Mouse (Mus musculus) liver, adult (tissue): Measurements from ENCODE around the gene Adgrg5.

ENCODE experiments used
- GATA4 ChIP-seq: IDR thresholded peaks from 2 replicates; pipeline ENCODE4 v1.6.1; 2014; ENCODE audit warnings: mild to moderate bottlenecking, low read length; ENCODE audit not compliant: insufficient replicate concordance

The Adgrg5 gene

DNA sequence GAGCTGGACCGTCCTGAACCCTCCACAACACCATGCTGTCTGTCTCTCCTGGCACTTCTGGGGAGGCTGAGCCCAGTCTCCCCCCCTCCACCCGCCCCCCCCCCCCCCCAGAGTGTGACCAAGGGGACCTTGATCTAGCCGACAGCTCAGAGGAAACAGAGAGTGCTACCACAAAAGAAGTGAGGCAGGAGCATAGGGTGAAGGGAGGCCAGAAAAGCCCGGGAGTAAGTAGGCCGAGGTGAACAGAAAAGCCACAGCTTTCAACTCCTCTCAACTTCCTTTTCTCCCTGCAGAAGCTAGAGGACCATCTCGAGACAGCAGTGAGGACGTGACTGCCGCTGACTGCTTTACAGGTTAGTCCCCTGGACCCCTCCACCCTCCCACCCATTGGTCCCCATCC, at the start of gene Adgrg5:
Adgrg5 (plus strand) TSS at position 290 of the 400 bp plus-strand sequence.
- no peak for TF ChIP-seq GATA4

DNA sequence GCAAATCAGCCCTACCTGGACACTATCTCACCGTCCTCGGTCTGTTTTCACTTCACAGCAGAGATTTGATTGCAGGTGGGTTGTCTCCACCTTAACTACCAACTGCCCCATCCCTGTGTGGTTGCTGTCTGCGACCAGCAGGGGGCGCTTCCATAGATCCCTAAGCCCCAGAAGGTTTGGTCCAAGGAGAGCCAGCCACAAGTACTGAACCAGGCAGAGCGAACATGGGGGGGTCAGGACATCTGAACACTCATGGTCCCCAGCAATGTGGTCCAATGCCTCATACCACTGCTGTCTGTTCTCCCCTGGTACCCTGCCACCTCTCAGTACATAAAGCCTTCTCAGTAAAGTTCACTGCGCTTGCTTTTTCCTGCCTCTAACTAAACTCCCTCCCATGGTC, 49.1 kb upstream of the Adgrg5 start:
- TF ChIP-seq GATA4: no peak

DNA sequence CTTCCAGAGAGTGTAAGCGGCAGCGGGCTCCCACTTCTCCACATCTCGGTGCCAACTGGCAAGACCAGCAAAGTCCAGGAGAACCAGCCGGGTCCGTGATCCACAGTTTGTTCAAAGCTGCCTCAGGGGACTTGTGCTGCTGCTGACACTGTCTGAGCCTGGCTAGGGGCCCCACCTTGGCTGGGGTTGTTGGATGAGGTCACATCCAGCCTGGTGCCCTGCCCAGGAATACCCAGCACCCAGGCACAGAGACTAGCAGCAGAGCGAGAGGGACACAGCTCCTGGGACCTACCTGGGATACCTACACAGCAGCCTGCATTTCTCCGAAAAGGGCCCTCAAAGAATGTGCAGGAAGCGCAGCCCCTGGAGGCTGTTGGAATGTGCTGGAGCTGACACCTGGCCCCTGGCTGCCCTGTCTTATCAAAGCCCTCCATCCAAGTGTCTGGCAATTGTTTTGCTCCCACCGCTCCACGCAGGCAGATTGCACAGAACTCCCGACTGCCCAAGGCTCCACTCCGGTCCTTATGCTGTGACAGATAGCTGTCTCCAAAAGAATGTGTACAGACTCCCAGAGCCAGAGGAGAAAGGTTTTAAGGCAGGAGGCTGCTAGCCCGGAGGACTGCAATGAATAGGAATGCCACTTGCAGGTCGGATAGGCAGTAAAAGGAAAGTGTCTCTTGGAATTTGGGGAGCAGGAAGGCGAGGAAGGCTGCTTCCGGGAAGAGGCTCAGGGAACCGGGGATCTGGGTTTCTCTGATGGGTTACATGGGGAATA, 48.2 kb upstream of the Adgrg5 start:
- no peak for TF ChIP-seq GATA4

DNA sequence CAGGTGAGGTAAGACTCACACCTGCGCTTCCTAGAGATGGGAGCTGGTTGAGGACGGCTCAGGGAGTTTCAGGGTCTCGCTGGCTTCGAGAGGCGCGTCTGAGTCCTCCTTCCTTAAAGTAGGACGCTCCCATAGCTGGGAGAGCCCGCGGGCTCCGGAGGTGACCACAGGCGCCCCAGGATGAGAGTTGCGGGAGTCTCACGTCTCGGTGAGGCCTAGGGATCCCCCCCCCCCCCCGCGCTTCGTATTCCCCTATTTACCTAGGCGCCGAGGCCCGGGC, 47.7 kb upstream of the Adgrg5 start:
- no peak for TF ChIP-seq GATA4

DNA sequence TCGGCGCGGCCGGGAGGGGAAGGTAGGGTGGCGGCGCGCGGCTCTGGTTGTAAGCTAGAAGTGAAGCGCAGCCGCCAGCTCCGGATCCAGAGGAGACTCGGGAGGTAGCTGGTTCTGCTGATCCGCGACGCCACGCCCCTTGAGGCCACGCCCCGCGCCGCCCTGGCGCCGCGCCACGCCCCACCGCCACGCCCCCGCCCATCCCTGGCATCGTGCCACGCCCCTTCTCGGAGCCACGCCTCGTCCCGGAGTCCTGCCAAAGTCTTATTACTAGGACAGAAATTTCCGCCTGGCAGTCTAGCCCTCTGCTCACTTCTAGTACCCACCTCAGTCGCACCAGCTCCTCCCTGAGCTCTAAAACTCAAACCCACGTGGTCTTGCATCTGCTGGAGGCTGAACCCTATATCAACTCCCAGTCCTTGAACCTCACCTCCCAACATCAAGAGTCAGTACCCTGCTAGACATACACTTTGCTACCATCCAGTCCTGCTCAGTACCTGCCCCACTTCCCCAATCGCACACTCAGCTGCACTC, 47.2 kb upstream of the Adgrg5 start, which contains the start of gene Dok4:
Dok4 (minus strand) TSS at position 134 of the 534 bp plus-strand sequence.
- no peak for TF ChIP-seq GATA4

DNA sequence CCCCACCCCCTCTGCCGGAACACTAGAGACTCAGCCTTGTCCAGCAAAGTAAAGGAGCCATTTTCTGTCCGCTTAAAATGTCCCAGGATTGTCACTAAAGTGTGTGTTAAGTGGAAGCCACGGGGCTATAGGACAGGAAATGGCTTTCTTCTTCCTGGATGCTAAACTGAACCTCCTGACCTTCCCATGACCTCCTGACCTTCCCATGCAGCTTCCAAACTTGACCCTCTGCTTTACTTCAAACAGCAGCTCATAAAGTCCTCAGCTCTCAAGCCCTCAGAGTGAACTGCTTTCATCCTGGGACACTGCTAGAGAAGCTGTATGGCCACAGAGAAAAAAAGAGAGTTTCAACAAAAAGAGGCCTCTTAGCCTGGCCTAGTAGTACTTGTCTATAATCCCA, 46.7 kb upstream of the Adgrg5 start:
- no peak for TF ChIP-seq GATA4

DNA sequence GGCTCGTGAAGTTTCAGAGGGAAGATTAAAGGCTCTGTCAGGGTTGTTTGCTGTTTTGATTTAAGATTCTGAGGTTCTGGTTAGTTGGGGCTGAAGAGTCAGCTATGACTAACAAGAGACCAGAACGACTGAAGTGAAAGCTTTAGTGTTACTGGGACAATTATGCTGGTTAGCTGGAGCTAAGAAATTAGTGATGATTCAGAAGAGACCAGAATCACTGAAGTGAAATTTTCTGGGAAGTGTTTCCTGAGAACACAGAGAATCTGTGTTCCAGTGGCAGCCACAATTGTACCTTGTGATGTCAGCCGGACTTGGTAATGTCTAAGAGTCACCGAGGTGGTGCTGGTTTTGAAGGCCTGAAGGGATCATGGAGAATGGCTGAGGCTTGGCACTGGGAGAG, 42.8 kb upstream of the Adgrg5 start:
- TF ChIP-seq GATA4: no peak

DNA sequence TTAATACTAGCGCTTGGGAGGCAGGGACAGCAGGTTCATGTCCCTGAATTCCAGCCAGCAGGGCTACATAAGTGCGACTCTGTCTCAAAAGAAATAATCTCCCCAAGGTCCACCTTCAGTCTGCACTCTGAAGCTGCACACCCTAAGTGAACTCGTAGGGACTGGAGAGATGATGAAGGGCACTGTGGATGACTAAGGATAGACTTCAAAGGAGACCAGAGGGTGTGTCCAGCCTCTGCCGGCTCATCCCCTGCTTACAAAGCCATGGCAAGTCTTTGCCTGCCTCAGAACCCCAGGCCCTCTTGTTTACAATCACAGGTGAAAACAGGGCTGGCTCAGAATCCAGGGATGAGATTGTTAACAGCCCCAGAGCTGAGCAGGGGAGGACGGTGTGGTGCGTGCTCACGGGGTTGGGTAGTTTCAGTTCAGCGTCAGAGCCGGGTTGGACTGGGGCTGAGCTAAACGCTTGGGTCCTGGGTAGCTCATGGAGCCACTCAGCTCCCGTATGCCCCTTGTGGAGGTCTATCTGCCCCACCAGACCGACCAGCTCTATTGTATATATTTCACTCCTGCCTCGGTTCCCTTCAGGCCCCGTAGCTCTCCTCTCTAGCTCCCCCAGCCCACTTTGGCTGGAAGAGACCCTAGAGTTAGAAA, 35.0 kb upstream of the Adgrg5 start:
- no peak for TF ChIP-seq GATA4

DNA sequence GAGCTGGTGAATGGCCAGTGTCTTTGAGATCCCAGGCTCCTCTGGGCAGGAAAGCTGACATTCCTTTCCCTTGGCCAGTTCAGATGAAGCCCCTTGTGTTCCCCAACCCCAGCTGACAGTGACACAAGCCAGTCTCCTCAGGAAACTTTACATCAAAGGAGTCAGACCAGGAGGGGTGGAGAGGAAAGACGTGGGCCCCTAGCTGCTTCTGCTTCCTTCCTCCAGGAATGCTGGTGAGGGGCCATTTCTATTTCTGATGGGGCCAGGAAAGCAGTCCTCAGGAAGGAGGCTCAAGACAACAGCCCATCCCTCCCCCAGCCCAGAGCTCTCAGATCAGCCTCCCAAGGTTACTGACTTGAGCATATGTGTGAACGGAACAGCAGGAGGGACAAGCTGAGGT, 30.6 kb upstream of the Adgrg5 start:
- TF ChIP-seq GATA4: no peak

DNA sequence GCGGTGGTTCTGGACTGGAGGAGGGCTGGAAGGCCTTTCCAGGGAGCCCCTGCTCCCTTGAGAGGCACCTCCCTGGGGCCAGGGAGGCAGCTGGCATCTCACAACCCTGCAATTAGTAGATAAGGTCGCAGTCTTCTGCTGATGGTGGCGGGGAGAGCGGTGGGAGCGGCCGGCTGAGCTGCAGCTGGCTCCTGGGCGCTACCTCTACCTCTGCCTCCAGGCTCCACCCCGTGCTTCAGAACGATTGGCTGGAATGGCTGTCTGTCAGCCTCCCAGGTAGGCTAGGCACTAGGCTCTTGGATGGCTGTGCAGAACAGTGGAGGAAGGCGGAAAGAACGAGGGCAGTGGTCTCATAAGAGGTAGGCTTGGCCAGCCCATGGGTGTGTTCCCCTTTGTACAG, 24.2 kb upstream of the Adgrg5 start:
- TF ChIP-seq GATA4: no peak

DNA sequence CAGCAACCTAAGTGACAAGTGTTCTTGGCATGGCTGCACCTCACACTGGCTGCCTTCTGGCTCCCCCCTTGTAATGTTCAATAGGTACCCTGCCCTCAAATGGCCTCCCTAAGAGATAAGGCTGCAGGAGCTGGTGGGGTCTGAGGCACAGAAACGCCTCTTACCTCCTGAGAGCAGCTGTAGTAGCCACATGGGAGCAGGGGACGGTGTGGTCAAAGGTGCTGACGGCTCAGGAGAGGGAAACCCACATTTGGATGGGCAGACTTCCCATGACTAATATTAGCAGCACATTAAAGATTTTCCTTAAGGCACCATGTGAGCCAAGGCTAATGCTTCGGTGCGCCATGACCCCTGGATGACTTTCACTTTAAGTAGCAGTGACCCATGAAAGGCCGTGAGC, 22.9 kb upstream of the Adgrg5 start:
- TF ChIP-seq GATA4: no peak

DNA sequence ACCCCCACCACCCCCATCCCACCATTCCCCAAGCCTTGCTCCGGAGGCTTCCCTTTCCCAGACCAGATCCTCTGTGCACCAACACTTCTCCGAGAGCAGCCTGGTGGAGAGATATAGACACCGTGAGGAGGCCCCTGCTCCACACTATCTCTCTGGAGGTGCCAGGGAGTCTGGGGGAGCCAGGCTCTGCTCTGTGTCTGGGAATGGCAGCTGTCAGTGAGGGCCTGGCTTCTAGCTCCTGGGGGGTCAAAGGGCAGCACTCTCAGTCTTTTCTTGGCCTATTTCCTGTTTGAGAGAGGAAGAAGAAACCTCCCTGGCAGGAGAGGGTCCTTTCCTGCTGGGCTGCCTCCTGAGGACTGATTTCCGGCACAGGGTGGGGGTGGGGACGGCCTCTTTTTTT, 22.5 kb upstream of the Adgrg5 start:
- TF ChIP-seq GATA4: no peak

DNA sequence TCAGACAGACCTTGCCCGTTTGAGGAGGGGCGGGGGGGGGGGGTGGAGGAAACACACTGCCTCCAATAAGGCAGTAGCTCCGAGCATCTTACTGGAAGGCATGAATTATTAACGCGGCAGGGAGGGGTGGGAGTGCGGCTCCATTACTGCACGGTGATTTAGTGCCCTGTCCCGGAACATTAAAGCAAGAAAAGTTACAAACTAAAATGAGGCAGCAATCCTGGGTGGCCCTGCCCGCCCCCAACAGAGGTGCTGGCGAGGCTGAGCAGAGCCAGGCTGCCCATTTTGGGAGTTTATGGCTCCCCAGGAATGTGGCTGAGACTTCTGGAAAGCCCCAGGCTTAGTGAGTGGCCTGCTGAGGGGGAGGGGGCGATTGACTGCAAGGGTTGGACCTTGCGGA, 19.8 kb upstream of the Adgrg5 start:
- TF ChIP-seq GATA4: no peak

DNA sequence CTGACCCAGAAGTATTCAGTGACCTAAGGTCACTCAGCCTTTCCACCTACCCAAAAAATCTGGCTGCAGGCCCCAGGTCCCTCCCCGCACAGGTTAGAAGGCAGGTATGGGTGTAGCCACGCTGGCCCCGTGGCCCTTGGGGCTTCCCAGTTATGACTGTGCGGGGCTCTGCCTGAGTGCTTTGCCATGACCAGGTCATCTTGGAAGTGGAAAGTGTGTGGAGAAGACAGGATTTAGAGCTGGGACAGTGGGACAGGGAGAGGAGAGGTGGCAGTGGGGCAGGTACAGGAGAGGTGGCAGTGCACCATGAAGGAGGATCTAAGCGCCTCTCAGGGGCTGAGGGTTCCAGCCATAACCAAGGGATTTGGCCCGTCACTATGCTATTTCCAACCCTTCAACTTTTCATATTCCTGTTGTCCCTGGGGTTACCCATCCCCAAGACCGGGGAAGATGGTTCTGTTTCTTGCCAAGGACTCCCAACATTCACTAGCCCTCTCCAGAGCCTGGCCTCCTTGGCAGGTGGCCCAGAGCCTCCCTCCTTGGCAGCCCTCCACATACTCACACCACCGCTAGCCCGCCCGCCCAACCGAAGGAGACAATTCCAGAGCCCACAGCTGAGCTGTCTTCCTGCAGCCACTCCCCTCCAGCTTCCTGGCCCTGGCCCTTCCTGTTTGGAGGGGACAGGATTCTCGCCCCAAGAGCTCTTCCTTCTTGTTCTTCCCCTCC, 18.9 kb upstream of the Adgrg5 start:
- no peak; the same call in 1 of the 2 replicates for TF ChIP-seq GATA4

DNA sequence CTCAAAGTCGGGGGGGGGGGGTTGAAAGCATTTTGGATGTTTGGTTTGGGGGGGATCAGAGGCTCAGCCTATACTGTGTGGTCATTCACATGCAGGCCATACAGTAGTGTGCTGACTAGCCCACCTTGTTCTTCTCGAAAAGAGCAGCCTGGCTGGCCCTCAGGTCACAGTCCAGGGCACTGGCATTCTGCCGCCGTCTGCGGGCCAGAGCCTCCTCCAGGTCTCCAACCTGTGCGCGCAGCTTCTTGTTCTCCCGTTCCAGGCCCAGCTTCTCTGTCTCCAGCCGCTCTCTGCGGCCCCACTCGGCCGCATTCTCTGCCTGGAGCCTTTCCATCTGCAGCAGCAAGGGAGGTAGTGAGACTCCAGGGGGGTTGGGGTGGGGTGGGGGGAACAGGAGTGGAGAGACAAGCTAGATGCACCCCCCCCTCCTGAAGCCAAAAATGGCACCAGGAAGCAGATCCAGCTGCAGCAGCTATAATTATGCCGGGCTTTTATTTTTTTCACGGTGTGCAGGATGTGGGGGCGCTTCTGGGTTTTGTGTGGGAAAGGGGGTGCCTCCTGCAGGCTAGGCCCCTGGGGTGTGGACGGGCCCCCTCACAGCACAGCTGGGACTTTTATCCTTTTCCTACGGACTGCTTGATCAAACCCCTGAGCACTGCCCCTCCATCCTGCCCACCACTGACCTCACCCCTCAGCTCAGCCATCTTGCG, 15.7 kb upstream of the Adgrg5 start:
- no peak for TF ChIP-seq GATA4
